Mouse (Mus musculus) liver, postnatal 0 days (tissue): Measurements from ENCODE around the gene Vti1b.

Experiments
- CTCF ChIP-seq: sonication (generic); IDR thresholded peaks from 2 replicates; pipeline ENCODE4 v1.5.1; 2016; ENCODE audit warnings: antibody characterized with exemption, low read depth
- EP300 ChIP-seq: IDR thresholded peaks from 2 replicates; pipeline ENCODE4 v1.6.1; 2016; ENCODE audit warnings: antibody characterized with exemption, low read depth, mild to moderate bottlenecking

- TF ChIP-seq CTCF (no peak), EP300 (no peak)
These were observed 2.0 kb downstream of the Vti1b start for GRCm38 (mm10) chr12:79170421-79170820.
